Mouse (Mus musculus) kidney, adult 9 months (tissue): Measurements from ENCODE around the gene Slx1b.
"Not testable (repeated sequence)": the region's sequence is repeated elsewhere in the genome, so short reads cannot be mapped to it uniquely, and the experiment has no call there.

Source experiments
- DNase-seq: peaks from one replicate; pipeline ENCODE4 v3.0.0; 2022

The Slx1b gene

DNA sequence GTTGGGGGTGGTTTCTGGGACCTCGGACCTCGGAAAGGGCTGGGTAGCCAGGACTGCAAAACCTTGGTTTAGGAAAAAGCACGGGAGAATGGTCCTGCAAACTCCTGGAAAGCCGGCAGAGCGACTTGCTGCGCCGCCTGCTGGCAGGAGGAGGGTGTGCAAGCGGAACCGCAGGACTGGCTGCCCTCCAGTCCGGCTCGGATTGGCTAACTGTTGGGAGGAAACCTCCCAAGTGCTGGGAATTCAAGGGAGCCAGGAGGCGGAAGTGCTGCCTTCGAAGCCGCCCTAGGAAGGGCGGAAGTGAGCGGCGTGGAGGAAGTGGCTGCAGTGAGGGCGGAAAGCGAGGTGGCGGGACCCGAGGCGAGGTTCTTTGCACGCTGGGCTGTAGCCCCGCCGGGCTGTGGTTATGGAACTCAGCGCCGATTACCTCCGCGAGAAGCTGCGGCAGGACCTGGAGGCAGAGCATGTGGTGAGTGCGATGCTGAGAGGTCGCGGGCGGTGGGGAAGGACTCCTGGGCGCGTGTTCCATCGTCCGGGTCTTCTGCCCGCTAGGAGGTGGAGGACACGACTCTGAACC is at the start of gene Slx1b:
TSS of gene Slx1b (minus strand) at position 154 of the 577 bp plus-strand sequence.
- DNase-seq = peak; percentile 97

DNA sequence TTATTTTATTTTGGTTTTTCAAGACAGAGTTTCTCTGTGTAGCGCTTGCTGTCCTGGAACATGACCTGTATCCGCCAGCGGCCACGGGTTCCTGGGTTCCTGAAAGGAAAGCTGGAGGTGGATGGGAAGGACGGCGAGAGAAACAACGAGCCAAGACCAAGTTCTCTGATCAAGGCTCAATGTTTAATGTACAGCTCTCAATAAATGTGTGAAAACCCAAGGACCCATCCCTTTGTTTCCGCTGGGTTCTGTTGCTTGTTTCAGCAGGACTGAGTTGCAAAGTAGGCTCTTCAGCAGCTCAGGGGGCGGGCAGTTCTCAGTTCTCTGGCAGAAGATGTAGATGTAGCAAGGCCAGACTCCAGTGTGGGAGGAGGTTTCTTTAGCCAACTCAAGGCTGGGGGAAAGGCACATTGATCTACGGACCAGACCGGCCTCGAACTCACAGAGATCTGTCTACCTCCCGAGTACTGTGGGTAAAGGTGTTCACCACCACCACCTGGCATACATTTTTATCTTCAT is 46.4 kb upstream of the Slx1b start:
- DNase-seq = no peak

DNA sequence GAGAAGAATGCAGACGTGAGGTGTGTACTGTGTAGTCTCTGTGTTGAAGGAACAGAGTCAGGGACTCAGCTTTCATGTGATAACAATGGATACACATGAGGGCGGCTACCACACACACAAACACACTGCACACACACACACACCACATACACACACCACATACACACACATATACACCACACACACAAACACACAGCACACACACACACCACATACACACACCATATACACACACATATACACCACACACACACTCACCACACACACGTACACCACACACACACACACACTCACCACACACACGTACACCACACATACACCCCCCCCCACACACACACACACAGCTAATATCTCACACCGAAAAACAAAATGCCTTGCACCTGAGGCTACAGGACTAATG is 45.9 kb upstream of the Slx1b start:
- no peak for DNase-seq

DNA sequence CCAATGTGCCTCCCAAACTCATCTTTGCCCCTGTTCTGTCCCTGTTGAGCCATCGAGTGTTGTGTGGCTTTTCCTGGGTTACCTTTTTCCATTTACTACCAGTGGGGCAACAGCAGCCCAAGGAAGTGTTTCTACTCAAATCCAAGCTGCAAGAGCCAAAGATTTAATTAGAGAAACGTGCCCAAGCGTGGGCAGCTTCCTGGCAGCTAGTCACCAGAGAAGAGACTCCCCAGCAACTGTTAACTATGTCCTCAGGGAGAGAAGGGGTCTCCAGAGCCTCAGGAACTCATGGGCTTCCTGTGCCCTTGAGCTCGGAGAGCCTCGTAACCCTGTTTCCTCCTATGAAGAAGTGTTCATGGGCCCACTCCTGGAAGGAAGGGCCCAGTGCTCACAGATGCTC is 45.4 kb upstream of the Slx1b start:
- no peak for DNase-seq

DNA sequence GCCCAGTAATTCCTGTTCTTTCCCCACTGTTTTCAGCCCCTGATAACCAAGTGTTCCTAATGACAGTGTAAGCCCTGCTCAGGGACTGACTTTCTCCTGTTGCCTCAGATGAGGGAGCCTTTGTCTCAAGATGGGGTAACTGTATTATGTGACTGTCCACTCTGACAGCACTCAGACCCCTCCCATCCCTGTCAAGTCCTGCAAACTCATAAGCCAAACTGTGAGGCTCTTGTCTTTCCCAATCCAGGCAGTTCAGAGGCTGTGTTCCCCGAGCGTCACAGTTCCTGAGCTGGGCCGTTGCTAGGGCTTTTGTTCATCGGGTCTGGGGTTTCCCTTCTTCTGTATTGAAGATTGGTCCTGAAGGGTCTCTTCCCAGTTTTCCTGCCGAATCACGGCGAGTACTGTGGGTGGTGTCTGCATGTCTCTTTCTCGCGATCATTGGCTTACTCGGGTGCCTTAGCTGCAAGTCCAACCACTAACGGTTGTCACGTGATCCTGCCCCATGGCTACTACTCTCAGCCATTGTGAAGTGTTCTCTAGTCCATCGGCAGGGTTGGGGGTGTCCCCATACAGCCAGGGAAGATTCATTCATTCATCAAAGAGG is 44.6 kb upstream of the Slx1b start:
- no peak for DNase-seq

DNA sequence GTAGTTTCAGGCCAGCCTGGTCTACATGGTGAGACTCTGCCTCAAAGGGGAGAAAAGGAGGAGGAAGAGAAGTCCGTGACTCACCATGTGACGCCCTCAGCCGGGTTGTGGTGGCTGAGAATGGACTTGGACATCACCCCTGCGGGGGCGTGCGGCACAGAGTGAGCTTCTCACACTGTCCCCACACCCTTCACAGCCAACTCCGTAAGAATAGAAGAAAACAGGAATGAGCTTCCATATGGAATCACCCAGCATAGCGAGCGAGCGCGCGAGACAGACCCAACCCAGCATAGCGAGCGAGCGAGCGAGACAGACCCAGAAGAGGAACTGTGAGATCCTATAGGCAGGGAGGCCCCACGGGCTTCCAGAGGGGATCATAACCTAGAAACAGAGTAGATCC is 44.0 kb upstream of the Slx1b start:
- DNase-seq = no peak

DNA sequence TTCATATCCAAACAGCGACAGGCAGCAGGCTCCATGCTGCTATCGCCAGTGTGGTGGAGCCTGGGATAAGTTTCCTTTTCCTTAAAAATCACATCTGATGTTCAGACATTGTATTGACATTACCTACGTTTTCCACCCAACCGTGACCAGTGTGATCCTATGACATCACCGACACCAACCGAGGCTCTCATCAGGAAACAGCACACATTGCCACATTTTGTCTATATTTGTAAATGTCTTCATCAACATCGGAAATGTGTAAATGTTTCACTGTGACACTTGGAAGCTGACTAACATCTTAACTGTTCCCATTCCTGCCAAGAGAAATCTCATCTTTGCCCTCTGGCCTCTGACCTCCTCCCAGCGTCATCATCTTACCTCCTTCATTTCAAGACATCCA is 40.5 kb upstream of the Slx1b start:
- no peak for DNase-seq

DNA sequence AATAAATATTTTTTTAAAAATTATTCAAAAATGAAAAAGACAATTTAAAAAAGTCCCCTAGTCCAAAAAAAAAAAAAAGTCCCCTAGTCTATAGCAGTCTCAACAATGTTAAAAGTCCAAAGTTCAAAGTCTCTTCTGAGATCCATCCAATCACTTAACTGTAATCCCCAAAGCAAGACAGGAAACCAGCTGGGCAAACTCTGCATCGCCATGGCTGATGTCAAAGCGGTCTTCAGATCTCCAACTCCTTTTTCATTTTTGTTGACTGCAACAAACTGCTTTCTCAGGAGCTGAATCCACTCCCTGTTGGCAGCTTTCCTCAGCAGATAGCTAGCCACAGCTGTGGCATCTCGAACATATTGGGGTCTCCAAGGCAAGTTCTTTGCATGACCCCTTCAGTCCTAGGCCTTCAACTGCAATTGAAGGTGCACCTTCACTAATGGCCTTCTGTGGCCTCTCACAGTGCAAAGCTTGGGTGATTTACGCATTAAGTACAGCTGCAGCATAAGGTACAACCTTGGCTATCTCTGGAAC is 34.7 kb upstream of the Slx1b start:
- DNase-seq = not testable (repeated sequence)

DNA sequence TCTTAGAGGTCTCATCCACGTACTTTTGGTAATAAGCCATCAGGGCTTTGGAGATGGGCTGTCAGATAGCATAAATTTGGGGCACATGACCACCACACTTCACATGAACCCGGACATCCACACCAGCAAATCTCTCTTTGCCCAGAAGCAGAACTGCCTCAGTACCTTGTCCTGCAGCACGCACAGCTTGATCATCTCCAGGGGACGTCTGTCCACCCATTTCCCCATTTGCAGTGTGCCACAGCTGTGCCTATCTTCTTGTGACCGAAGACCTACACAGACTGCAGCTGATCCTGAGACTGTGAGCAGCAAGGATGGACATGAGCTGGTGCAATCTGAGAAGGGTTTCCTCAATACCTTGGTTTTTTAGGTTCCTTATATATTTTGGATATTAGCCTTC is 30.1 kb upstream of the Slx1b start:
- DNase-seq = no peak

DNA sequence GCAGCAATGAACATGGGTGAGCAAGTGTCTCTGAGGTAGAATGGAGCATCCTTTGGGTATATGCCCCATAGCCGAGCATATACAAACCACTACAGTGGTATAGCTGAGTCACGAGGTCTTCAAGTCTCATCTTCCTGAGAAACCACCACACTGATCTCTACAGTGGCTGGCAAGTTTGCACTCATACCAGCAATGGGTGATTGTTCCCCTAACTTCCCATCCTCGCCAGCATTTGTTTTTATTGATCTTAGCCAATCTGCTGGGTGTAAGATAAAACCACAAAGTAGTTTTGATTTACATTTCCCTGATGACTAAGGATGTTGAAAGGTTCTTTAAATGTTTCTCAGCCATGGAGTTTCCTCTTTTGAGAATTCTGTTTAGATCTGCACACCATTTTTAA is 29.5 kb upstream of the Slx1b start:
- DNase-seq = no peak

DNA sequence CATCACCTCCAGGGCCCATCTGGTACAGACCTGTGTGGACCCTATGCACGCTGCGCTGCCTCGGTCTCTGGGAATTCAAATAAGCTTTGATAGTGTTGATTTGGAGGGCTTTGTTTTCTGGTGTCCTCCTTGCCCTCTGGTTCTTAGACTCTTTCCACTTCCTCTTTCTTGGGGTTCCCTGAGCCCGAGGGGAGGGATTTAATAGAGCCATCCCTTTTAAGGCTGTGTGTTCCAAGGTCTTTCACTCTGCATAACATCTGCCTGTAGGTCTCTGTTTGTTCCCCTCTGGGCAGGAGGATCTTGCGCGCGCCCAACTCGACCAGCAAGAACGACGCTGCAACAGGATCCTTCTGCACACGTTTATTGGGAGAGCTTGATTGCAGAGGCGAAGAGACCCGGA is 26.1 kb upstream of the Slx1b start:
- no peak for DNase-seq

DNA sequence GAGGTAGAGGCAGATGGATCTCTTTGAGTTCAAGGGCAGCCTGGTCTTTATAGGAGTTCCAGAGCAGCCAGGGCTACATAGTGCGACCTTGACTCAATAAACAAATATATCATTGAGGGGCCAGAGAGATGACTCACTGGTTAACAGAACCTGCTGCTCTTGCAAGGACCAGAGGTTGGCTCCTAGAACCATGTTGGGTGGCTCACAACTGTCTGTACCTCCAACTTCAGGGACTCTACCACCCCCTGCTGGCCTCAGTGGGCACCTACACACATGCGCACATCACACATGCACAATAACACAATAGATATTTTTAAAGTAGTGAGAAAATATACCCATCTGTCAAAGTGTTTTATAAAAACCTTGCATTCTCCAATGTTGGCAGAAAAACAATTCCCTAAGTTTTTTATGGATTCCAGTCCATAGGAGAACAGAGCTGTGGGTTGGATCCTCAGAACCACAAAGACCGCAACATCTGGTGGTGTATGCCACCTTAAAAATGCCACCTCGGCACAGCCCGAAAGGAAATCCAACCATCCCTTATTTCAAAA is 23.3 kb upstream of the Slx1b start:
- no peak for DNase-seq

DNA sequence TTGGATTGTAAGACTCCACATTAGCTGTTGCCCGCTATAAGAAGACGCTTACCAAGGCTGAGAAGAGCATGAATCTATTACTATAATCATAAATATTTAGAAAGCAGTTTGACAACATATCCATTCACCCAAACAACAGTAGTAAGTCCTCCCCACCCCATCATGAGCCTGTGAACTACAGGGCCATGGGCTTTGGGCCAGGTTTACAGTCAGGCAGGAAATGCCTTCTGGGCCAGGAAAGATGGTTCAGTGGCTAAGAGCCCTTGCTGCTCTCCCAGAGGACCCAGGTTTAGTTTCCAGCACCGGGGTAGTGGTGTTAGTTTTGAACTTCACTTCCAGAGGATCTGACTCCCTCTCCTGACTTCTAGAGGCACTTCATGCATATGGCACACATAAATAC is 22.0 kb upstream of the Slx1b start:
- no peak for DNase-seq

DNA sequence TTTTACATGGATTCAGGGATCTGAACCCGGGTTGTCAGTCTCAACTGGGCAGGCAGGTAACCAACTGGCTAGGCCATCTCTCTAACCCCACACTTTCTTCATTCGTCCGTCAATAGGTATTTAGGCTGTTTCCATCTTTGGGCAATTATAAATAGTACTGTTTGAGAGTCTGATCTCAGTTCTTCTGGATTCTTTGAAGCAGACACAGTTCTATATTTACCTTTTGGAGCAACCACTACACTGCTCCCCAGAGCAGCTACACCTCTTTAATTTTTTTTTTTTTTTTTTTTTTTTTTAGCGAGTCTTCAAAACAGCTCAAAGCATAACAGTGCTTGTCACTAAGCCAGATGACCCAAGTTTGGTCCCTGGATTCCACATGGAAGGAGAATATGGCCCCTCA is 20.1 kb upstream of the Slx1b start:
- DNase-seq = no peak

DNA sequence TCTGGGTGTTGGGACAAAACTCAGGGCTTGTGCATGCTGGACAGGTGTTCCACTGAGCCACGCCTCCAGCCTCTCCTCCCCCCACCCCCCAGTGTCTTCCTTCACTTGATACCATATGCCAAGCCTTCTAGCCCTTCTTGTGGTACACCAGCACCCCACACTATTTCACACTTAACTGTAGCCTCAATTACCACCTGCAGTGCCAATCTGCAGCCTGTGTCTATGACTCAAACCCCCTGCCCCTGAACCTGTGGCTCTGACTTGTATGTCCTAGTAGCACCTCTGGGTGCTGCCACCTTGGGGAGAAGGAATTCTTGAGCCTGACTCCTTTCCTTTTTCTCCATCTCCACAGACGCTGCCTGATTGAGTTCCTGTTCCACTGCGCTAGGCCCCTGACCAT is 16.3 kb upstream of the Slx1b start:
- DNase-seq = no peak

DNA sequence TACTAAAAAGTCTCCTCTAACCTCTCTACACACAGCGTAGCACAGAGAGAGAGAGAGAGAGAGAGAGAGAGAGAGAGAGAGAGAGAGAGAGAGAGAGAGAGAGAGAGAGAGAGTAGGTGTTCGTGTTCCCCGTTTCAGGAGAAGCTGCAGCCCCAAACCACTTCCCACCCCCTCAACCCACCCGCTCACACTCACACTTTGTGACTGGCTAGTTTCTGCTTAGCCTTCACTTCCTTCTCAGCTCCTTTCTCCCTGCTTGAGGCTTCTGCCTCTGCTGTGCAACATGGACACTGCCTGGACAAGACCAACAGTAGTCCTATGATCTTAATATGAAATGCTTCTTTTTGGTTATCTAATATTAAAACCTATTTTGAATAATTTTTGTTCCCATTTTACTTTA is 14.7 kb upstream of the Slx1b start:
- DNase-seq = no peak

DNA sequence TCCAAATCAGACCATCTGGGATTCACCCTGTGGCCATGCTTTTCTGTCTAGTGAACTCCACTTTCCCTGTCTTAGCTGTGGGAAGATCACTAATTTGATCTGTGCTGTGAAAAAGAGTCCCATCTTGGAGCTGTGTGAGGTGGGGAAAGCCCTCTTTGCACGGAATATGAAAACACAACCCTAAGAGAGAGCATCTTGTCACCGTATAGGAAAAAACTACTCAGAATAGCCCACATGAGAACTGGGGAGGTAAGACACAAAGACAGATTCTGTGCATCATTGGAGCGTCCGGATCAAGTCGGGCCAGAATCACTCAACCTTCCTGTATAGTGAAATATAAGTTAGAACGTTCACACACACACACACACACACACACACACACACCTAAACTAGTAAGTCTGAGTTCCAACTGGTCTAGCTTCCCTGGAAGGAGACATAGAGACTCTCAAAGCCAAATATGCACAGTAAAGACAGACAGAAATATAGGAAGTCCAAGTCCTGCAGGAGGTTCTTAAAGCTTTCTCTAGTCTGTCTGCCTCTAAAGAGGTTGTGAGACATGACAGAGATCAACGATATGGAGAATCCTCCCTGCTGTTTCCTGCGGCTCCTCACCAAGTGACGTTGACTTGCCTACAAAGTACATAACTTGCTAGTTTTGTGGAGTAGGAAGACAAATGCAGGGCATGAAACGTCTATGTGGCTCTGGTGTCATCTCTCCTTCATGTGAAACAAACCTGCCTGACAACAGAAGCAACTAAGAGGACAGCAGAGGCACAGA is 12.8 kb upstream of the Slx1b start:
- DNase-seq = no peak

DNA sequence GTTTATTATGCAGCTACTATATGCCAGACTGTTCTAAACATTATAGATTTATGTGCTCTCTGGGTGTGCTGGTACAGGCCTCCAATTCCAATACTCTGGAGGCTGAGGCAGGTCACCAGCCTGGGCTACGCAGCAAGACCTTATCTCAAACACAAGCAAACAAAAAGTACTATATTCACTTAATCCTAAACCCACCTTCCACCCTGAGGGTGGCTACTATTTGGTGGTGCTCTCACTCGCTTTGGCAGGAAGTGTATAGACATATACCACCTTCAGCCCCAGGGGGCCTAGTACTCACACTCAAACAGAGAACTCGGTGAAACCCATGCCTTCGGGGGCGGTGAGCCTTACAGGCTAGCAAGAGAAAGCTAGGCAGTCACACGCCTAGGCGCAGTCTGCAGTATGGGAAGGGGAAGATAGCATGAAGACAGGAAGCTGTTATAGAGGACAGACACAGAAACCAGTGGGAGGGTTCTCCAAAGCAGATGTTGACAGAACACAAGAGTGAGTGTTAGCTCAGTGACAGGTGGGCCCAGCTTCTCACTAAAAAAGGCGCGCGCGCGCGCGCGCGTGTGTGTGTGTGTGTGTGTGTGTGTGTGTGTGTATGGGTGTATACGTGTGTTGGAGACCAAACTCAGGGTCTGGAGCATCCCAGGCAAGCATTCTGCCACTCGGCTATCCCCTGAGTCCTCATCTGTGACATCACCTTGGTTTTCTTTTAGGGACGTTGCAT is 12.0 kb upstream of the Slx1b start, which contains the start of gene Coro1a:
TSS of gene Coro1a (minus strand) at position 346 of the 733 bp plus-strand sequence.
- DNase-seq = no peak

DNA sequence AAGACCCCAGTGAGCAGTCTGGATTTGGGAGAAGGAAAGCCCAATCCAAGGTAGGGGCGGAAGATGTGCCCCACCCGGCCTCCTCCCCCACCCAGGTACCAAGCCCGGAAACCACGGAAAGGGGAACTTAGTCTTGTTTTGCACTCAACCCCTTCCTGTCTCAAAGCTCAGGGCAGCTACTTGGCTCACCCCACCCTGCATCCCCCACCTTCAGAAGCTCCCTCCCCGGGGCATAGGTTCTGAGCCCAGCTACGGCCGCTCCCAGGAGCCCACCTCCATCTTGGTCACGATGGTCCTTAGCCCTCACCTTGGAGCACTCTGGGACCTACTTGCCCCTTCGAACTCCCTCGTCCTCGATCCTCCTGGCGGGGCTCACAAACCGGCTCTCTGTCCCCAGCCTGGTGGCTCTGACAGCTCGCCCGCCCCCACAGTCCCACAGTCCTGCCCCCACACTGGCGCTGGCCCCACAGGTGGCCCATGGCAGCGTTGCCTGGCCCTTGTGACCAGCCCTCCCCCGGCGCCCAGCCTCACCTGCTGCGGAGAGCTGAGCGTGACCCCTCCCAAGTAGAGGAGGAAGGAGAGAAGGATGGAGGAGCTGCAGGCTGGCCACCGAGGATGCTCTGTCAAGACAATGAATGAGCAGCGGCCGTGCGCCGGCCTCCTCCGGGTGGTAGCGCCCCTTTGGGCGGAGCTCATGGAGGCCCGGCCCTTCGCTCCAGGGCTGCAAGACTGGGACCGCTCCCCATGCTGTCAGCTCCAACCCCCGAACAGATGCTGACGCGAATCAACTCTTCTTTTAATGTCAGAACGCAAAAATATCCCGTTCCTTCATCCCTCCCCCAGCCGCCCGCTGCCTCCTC is 8.8 kb upstream of the Slx1b start:
- DNase-seq = peak; percentile 45

DNA sequence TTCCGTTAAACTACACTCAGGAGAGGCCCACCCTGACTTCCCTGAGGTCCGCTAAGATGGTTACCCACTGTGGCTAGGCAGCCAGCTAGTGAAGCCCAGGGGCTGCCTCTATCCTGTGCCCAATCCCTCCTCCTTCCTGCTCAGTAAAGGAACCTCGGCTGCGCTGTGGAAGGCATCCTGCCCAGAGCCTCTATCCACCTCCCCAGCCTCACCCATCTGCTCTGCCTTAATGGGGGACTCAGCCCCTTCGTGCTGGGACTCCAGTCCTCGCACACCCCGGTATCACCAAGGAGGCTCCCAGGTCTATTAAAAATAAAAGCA is 8.1 kb upstream of the Slx1b start:
- no peak for DNase-seq

DNA sequence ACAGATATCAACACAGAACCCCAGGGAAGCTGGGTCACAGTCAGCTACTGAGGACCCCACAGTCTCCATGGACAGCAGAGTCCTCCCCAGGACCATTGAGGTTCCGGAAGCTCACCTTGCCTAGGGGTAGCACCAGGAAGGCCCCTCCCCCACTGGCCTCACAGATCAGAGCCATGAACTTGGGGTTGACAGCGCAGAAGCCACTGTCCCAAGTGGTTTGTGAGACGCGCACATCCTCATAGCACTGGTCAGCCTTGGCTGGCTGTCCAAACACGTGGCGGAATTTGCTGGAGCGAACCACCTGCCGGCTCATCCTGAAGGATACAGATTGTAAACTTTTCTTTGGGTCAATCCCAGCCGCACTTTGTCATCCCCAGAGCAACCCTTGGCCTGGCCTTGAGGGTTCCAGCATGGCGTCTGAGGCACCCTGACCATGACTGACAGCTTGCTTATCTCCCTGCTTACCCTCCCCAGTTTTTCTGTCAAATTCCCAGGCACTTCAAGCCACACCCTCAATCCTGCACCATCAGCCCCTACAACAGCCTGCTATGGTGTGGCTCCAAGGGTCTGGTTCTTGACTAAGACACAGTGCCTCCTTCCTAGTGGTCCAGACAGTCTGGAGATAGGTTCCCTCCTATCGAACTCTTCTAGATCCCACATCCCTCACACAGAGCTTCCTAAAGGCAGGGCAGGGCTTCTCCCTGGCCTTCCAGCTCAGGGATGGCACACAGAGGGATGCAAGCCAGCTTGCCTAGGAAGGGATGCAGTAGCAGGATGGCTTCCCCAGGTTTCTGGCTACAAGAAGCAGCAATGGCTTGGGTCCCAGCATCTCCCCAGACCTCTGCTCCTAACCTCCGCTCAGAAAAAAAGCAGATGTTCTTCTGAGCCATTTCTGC is 7.5 kb upstream of the Slx1b start:
- DNase-seq = peak; percentile 7
